Mouse (Mus musculus) stomach, postnatal 0 days (tissue): ENCODE results near the gene Tiparp.

ENCODE experiments used
- CTCF ChIP-seq: IDR thresholded peaks from 2 replicates; pipeline ENCODE4 v1.5.1; 2016; ENCODE audit warnings: antibody characterized with exemption, low read depth, mild to moderate bottlenecking, moderate library complexity
- EP300 ChIP-seq: optimal IDR thresholded peaks from 2 replicates; pipeline ENCODE3; 2016; ENCODE audit warnings: antibody characterized with exemption

DNA sequence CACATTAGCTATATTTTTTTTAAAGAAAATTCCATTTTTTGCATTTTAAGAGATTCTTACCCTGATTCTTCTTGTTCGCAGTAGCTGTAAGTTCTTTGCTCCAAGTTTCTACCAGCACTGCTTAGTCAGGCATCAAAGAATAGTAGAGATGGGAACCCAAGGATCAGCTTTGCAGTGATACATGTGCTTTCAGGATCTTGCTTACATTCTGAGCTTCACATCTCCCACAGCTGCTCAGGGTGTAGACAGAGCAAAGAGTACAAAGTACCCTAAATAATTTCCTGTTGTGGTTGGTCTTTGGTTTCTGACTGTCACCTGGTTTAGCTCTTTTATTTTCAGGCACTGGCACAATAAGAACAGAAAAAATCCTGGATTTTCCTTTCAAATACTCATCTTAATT lies 9.1 kb downstream of the Tiparp start:
- no peak for TF ChIP-seq EP300
- TF ChIP-seq CTCF, result no peak
